Mouse (Mus musculus) liver, embryonic 12.5 days (tissue): ENCODE measurements around the gene Samd14. TPM values are rescaled to one million over a fixed set of nuclear protein-coding genes. Genes with fewer than 3 reads are reported as not detected.
A peak's percentile ranks its signal among the peaks of the same experiment; 100 is the strongest.
"Not testable (repeated sequence)": the region's sequence is repeated elsewhere in the genome, so short reads cannot be mapped to it uniquely, and the experiment has no call there.

Experiments used
- ATAC-seq: fragments of 200-750 bp; cut with Nextera tagmentation; 2 replicates; pipeline ENCODE4 v1.8.0; 2017; ENCODE audit warnings: moderate number of reproducible peaks, mild to moderate bottlenecking, moderate library complexity
- H3K27ac ChIP-seq: fragments of 300-500 bp; sonication (generic); 2 replicates; pipeline ENCODE4 v1.5.1; 2016; ENCODE audit warnings: mild to moderate bottlenecking
- H3K27me3 ChIP-seq: fragments of 300-500 bp; sonication (generic); replicated peaks from 2 replicates; pipeline ENCODE4 v1.6.1; 2016; ENCODE audit warnings: mild to moderate bottlenecking, moderate library complexity
- H3K36me3 ChIP-seq: fragments of 300-500 bp; sonication (generic); 2 replicates; pipeline ENCODE4 v1.6.1; 2016; ENCODE audit warnings: mild to moderate bottlenecking, moderate library complexity
- H3K4me1 ChIP-seq: fragments of 300-500 bp; sonication (generic); 2 replicates; pipeline ENCODE4 v1.6.1; 2016
- H3K4me2 ChIP-seq: fragments of 300-500 bp; sonication (generic); 2 replicates; pipeline ENCODE4 v1.6.1; 2016; ENCODE audit warnings: mild to moderate bottlenecking, moderate library complexity
- H3K4me3 ChIP-seq: fragments of 300-500 bp; sonication (generic); 2 replicates; pipeline ENCODE4 v1.5.1; 2016; ENCODE audit warnings: mild to moderate bottlenecking, moderate library complexity
- H3K9ac ChIP-seq: fragments of 300-500 bp; sonication (generic); 2 replicates; pipeline ENCODE4 v1.6.1; 2016; ENCODE audit warnings: mild to moderate bottlenecking, moderate library complexity
- H3K9me3 ChIP-seq: fragments of 300-500 bp; sonication (generic); replicated peaks from 2 replicates; pipeline ENCODE4 v1.6.1; 2016; ENCODE audit warnings: mild to moderate bottlenecking, moderate library complexity
- WGBS: fragments of 180-500 bp; shearing (Covaris S2); methylation state at CpG from one replicate; pipeline ENCODE4 v1.1.7; 2016; ENCODE audit not compliant: insufficient replicate concordance; 5-methylcytosine and 5-hydroxymethylcytosine counted together
- polyA plus RNA-seq: library from polyadenylated mRNA; unstranded; fragments of >200 nt; fragmentation: Nextera tagmentation; extraction: Ambion mirVana; gene quantifications from 2 replicates; pipeline ENCODE4 v1.2.1, GENCODE M21; 2016

Gene Samd14
- polyA plus RNA-seq: 53.8 and 56.7 TPM in 2 replicates

DNA sequence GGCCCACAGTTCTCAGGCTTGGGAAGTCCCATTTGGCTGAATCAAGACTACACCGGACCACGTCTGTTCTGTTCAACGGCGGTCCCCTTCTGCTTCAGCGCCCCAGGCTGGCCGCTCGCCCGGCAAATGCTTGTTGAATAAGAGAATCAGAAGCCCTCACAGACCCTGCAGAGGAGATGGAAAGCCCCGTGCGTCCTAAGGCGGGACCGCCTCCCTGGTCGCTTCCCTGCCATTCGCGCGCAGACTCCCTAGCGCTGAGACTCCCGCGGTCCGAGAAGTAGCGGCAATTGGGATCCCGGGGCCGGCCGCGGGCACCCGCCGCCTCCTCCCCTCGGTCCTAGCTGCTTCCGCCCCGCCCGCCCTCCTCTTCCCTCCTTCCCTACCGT lies at the start of gene Samd14:
TSS of gene Samd14 (plus strand) at position 251 of the 386 bp plus-strand sequence.
- H3K4me1 ChIP-seq: peaks cover 78% of the 10 kb centered on the region

DNA sequence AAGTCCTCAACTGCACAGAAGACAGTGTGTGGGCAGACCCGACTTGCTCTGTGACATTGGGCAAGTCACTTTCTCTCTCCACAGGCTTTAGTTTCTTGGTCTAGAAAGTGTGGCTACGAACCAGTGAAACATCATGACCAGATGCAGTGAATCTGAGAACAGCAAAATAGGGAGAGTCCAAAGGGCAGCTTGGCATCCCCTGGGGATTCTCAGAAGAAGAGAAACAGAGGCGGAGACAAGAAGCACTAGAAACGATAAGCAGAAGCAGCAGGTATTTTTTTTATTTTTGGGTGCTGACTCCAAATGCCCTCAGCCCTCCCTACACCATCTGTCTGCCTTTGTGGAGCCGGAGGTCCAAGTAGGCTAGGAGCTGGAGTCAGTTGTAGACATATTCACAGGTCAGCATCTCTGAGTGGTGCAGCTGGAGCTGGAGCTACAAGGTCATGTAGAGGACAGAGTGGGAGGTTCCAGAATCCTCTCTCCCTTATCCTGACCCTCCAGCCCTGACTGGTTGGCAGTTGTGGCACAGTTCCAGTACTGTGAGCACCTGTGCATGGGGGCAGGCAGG lies 47.1 kb upstream of the Samd14 start:
- ATAC-seq: 0 out of 2 replicates have a peak, but pooled peaks have one; percentile 30
- peaks cover 32% of the 10 kb centered on the region; the same call in 1 of the 2 replicates for H3K27me3 ChIP-seq
- H3K9ac ChIP-seq: no peak overlapping the region
- no peaks in the 10 kb centered on the region for H3K36me3 ChIP-seq
- no peak overlapping the region for H3K27ac ChIP-seq
- no peak overlapping the region for H3K4me3 ChIP-seq
- H3K4me1 ChIP-seq: peaks cover 9% of the 10 kb centered on the region; the same call in 1 of the 2 replicates
- 60% methylated on average over 5 of the region's 5 CpGs for WGBS
- no peaks in the 10 kb centered on the region for H3K9me3 ChIP-seq
- H3K4me2 ChIP-seq: no peak overlapping the region

More for the DNA sequence above, at the start of gene Samd14:
- H3K36me3 ChIP-seq: peaks cover 34% of the 10 kb centered on the region
- peak; percentile 21 for ATAC-seq
- peak within 1 kb of the TSS; percentile 100 for H3K27ac ChIP-seq
- no peaks in the 10 kb centered on the region for H3K9me3 ChIP-seq
- peak within 1 kb of the TSS; percentile 93 for H3K4me2 ChIP-seq
- peak within 1 kb of the TSS; percentile 99 for H3K9ac ChIP-seq
- H3K27me3 ChIP-seq: peaks cover 6% of the 10 kb centered on the region; the same call in 1 of the 2 replicates
- under 1% methylated on average over 28 of the region's 32 CpGs for WGBS
- peak within 1 kb of the TSS; percentile 96 for H3K4me3 ChIP-seq

DNA sequence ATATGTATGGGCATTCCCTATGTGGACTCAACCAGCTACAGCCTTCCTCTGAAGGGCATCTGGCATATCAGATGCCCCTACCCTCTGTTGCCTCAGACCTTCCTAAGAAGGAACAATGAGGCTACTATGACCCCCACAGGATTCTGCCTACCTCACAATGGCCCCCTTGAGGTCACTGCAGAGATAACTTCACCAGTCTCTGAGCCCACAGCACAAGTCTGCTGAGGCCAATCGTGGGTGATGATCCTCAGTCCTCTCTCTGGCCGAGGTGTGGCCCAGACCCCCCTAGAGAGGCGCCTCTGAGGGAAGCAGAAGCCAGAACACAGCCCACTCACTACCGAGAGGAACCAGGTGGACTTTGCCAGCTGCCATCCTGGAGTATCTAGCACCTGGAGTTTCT lies 42.3 kb upstream of the Samd14 start, which contains the start of gene Hils1:
TSS of gene Hils1 (plus strand) at position 175 of the 400 bp plus-strand sequence.
- no peaks in the 10 kb centered on the region for H3K36me3 ChIP-seq
- peaks cover 63% of the 10 kb centered on the region for H3K27me3 ChIP-seq
- no peak within 1 kb of the TSS for H3K27ac ChIP-seq
- ATAC-seq: no peak
- no peak within 1 kb of the TSS for H3K9ac ChIP-seq
- no peaks in the 10 kb centered on the region for H3K9me3 ChIP-seq
- H3K4me2 ChIP-seq: no peak within 1 kb of the TSS
- no peaks in the 10 kb centered on the region for H3K4me1 ChIP-seq
- no peak within 1 kb of the TSS for H3K4me3 ChIP-seq
- WGBS: 25% methylated on average over 4 of the region's 4 CpGs

DNA sequence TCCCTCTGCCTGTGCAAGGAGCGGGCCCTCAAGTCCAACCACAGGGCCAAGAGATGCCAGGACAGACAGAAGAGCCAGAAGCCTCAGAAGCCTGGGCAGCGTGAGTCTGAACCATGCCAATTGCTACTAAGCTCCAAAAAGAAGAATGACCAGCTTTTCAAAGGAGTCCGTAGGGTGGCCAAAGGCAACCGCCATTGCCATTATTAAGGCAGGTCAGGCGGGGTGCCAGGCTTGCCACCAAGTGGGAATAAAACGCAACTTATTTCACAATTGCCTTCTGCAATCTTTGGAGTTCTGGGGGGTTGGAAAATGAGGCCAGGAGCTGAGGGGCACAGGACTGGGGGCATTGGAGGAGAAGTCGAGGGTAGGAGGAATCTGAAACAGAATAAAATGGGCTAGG lies 41.5 kb upstream of the Samd14 start:
- peaks cover 70% of the 10 kb centered on the region for H3K27me3 ChIP-seq
- no peak overlapping the region for H3K9ac ChIP-seq
- H3K27ac ChIP-seq: no peak overlapping the region
- ATAC-seq: no peak
- WGBS: 61% methylated on average over 7 of the region's 7 CpGs
- no peaks in the 10 kb centered on the region for H3K36me3 ChIP-seq
- no peak overlapping the region for H3K4me2 ChIP-seq
- no peak overlapping the region for H3K4me3 ChIP-seq
- H3K4me1 ChIP-seq: no peaks in the 10 kb centered on the region
- H3K9me3 ChIP-seq: no peaks in the 10 kb centered on the region

DNA sequence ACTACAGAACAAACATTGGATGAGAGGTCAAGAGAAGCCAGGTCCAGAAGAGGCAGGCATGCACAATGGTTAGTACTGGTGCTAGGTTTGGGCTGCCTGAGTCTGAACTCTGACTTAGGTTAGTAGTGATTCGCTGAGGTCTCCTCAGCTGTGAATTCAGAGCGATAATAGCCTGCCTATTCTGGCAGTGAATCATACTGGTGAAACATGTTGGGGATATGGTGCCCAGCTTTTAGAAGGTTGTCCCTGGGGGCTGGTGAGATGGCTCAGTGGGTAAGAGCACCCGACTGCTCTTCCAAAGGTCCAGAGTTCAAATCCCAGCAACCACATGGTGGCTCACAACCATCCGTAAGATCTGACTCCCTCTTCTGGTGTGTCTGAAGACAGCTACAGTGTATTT lies 40.0 kb upstream of the Samd14 start:
- not testable (repeated sequence) for H3K4me1 ChIP-seq, H3K4me2 ChIP-seq, H3K27ac ChIP-seq, H3K9me3 ChIP-seq, H3K36me3 ChIP-seq, H3K4me3 ChIP-seq, H3K9ac ChIP-seq, ATAC-seq
- peaks cover 65% of the 10 kb centered on the region for H3K27me3 ChIP-seq
- WGBS: 79% methylated on average over 4 of the region's 4 CpGs

DNA sequence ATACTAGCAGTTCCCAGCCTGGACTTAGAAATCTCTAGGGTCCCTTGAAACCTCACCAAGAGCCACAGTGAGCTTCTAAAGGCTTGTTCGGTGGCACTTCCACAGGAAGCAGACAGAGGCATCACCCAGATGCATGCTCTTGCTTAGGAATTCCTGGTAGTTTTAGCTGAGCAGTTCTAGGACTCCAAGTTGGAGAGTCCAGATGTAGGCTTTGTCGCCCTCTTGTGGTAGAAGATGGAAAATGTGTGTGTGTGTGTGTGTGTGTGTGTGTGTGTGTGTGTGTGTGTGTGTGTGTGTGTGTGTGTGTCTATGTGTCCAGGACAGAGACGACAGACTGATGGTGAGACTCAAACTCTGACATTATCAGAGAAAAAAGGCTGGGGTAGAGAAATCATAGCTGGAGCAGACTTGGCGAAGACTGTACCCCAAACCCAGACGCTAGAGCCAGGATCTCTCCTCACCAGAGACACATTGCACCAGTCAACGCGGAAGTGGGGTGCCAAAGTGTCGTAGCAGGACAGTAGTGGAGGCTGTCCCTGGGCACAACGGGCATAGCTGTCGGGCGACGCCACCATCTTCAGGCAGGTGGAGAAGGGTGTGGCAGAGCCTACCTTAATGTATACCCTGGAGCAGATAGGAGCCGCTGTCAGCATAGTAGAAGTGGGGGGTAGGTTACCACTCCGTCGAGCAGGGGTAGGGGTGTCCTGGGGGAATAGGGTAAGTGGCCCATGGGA lies 39.3 kb upstream of the Samd14 start:
- no peak for ATAC-seq
- Histone ChIP-seq H3K27ac (no peak overlapping the region), H3K4me1 (no peaks in the 10 kb centered on the region), H3K9me3 (no peaks in the 10 kb centered on the region), H3K9ac (no peak overlapping the region), H3K4me2 (no peak overlapping the region), H3K36me3 (no peaks in the 10 kb centered on the region), H3K4me3 (no peak overlapping the region), H3K27me3 (peaks cover 63% of the 10 kb centered on the region)
- WGBS: 50% methylated on average over 15 of the region's 15 CpGs

DNA sequence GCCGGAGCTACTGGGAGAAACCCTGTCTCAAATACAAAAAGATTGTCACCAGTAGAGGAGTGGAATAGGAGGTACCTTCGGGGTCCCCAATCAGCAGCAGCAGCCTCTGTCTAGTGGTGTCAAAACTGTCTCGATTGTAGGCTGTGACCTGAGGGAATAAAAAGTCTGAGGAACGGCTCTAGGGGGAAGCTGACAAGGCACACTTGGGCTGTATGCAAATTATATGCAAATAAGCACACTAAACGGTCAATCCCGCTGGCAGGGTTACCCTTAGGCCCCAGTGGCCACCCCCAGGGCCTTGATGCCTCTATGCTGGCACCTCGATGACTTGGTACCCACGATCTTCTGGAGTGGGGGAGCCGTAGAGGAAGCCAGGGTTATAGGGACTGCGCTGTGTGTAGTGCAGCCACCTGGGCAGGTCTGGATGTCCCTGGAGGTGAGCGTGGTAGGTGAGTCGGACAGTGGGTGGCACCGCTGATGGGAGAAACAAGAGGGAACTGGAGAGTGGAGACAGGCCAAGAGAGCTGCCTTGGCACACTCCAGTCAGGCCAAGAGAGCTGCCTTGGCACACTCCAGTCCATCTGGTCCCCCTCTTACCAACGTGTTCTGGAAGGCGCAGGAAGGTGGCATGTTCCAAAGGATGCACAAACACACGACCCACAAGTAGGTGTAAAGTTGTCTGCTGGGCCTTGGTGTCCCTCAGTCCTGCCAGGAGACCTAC lies 37.6 kb upstream of the Samd14 start:
- Histone ChIP-seq H3K9me3 (no peaks in the 10 kb centered on the region), H3K4me3 (no peak overlapping the region), H3K27ac (no peak overlapping the region), H3K4me1 (no peaks in the 10 kb centered on the region), H3K9ac (no peak overlapping the region), H3K27me3 (peaks cover 61% of the 10 kb centered on the region), H3K36me3 (no peaks in the 10 kb centered on the region), H3K4me2 (no peak overlapping the region)
- no peak for ATAC-seq
- WGBS: 59% methylated on average over 16 of the region's 16 CpGs

DNA sequence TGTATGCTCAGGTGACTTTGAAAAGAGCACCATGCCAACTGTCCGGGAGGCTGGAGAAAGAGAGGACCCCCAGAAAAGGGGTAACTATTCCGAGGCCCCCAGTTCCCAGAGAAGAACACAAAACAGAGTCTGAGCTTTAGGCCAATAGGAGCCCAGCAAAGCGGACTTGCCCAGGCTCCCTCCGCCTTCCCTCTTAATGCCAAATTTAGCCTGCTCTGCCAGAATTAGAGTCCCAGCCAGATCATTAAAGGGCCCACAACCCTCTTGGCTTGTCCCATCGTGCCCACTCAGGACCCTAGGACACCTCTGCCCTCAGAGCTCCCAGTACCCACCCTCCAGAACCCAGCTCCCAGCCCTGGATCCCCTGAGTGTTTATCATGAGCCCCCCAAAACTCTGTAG lies 36.8 kb upstream of the Samd14 start:
- ATAC-seq: no peak
- Histone ChIP-seq H3K4me2 (no peak overlapping the region), H3K9me3 (no peaks in the 10 kb centered on the region), H3K27me3 (peaks cover 54% of the 10 kb centered on the region), H3K27ac (no peak overlapping the region), H3K4me3 (no peak overlapping the region), H3K36me3 (no peaks in the 10 kb centered on the region), H3K4me1 (no peaks in the 10 kb centered on the region), H3K9ac (no peak overlapping the region)
- 57% methylated on average over 5 of the region's 5 CpGs for WGBS

DNA sequence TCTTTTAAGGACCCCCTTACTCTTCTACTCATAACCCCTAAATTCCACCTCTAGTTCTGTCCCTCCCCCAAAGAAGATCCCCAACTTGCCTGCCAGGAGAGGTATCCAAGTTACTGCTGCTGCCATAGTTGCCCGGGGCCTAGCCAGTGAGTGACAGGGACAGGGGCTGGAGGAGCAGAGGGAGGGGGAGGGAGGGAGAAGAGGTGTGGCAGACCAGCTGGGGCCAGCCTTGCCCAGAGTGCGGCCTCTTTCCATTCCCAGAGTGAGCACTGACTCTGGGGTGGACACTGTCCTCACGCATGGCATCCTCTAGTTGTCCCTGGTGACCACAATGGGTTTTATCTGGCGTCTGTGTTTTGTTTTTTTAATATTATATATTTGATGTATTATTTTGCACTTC lies 36.4 kb upstream of the Samd14 start:
- Histone ChIP-seq H3K9ac (no peak overlapping the region), H3K27ac (no peak overlapping the region), H3K36me3 (no peaks in the 10 kb centered on the region), H3K4me3 (no peak overlapping the region), H3K27me3 (peaks cover 49% of the 10 kb centered on the region), H3K9me3 (no peaks in the 10 kb centered on the region), H3K4me1 (peaks cover 4% of the 10 kb centered on the region), H3K4me2 (no peak overlapping the region)
- ATAC-seq: no peak
- WGBS: 60% methylated on average over 4 of the region's 4 CpGs

DNA sequence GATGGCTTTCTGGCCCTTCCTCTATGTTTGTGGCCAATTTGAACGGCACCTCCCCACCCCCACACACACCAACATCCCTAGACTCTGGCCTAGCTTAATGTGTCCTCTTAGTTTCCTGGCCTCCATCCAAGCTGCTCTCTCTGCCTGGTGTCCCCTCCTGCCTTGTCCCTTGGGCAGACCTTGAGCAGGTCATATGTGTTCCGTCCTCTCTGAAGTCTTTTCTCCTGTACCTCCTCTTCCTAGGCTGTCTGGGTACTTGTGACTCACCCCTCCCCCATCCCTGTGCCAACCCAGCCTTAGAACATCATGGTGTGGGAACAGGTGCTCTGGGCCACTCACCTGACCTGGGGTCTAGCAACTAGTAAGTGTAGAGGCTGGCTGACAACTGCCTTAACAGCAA lies 34.7 kb upstream of the Samd14 start:
- ATAC-seq: no peak
- 76% methylated on average over 2 of the region's 2 CpGs for WGBS

DNA sequence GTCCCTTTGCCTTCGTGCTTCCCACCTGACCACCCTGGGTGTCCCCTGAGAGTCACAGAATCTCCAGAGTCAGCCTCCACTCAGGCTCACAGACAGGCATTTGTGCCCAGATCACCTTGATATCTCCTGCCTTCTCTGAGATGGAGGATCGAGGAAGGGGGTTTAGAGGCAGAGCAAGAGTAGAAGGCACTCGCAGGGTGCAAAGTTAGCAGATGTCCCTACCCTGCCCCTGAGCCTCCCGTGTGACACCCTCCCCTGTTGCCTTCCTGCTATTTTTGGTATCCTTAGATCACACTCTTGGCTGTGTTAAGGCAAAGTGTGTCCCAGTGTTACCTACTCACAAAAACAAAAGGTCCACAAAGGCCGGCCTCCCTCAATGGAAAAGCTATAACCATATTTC lies 33.5 kb upstream of the Samd14 start, which contains the start of gene Sgca:
TSS of gene Sgca (minus strand) at position 129 of the 400 bp plus-strand sequence.
- ATAC-seq: no peak
- H3K27me3 ChIP-seq: peaks cover 28% of the 10 kb centered on the region
- no peaks in the 10 kb centered on the region for H3K9me3 ChIP-seq
- H3K4me3 ChIP-seq: no peak within 1 kb of the TSS
- H3K36me3 ChIP-seq: no peaks in the 10 kb centered on the region
- H3K9ac ChIP-seq: 0 out of 2 replicates have a peak within 1 kb of the TSS, but pooled peaks have one; percentile 7
- H3K27ac ChIP-seq: no peak within 1 kb of the TSS
- no peak within 1 kb of the TSS for H3K4me2 ChIP-seq
- peaks cover 30% of the 10 kb centered on the region for H3K4me1 ChIP-seq
- 56% methylated on average over 5 of the region's 5 CpGs for WGBS

More for the DNA sequence above, 34.7 kb upstream of the Samd14 start:
- no peaks in the 10 kb centered on the region for H3K9me3 ChIP-seq
- no peak overlapping the region for H3K27ac ChIP-seq
- no peaks in the 10 kb centered on the region for H3K36me3 ChIP-seq
- peaks cover 35% of the 10 kb centered on the region for H3K27me3 ChIP-seq
- H3K4me1 ChIP-seq: peaks cover 20% of the 10 kb centered on the region
- no peak overlapping the region for H3K9ac ChIP-seq
- H3K4me3 ChIP-seq: no peak overlapping the region
- H3K4me2 ChIP-seq: no peak overlapping the region
